Mouse (Mus musculus): ENCODE results near the gene Slco3a1. TPM values are rescaled to one million over a fixed set of nuclear protein-coding genes. Genes with fewer than 3 reads are reported as not detected.
A peak's percentile ranks its signal among the peaks of the same experiment; 100 is the strongest.

Gene Slco3a1
- polyA plus RNA-seq, 1 experiment from 2014 or later: 42.8 TPM

- ATAC-seq (no peak), DNase-seq (ENCODE audit: low spot score) (no peak)
- 75% methylated on average over 5 of the region's 5 CpGs for WGBS
- Histone ChIP-seq H3K27me3 (replicated peaks; ENCODE audit: insufficient read depth, low read length) (no peaks in the 10 kb centered on the region), H3K4me2 (replicated peaks; ENCODE audit: low read depth, low read length) (no peak overlapping the region), H3K9ac (replicated peaks; ENCODE audit: low read depth) (no peak overlapping the region), H3K36me3 (ENCODE audit: insufficient read depth, low read length) (peaks cover 4% of the 10 kb centered on the region; the same call in 1 of the 2 replicates), H3K4me1 (ENCODE audit: insufficient read depth, low read depth, low read length) (no peaks in the 10 kb centered on the region), H3K9me3 (ENCODE audit: low read length) (no peaks in the 10 kb centered on the region), H3K27ac (ENCODE audit: low read length) (no peak overlapping the region), H3K4me3 (ENCODE audit: low read depth, low read length) (no peak overlapping the region)
- no peak for TF ChIP-seq CTCF (IDR thresholded peaks at IDR 0.05)
- TF ChIP-seq EP300 (IDR thresholded peaks at IDR 0.05): no peak
Measured at GRCm38 (mm10) chr7:74303081-74303480, 251.5 kb downstream of the Slco3a1 start.

GRCm38 (mm10) chr7:74286531-74286930 is 268.0 kb downstream of the Slco3a1 start:
- DNase-seq (ENCODE audit: low spot score): no peak
- Histone ChIP-seq H3K9ac (replicated peaks; ENCODE audit: low read depth) (no peak overlapping the region), H3K27me3 (replicated peaks; ENCODE audit: insufficient read depth, low read length) (no peaks in the 10 kb centered on the region), H3K4me2 (replicated peaks; ENCODE audit: low read depth, low read length) (no peak overlapping the region), H3K36me3 (ENCODE audit: insufficient read depth, low read length) (no peaks in the 10 kb centered on the region), H3K9me3 (ENCODE audit: low read length) (no peaks in the 10 kb centered on the region), H3K4me3 (ENCODE audit: low read depth, low read length) (no peak overlapping the region), H3K4me1 (ENCODE audit: insufficient read depth, low read depth, low read length) (no peaks in the 10 kb centered on the region), H3K27ac (ENCODE audit: low read length) (no peak overlapping the region)
- WGBS: 87% methylated on average over 4 of the region's 4 CpGs
- ATAC-seq: no peak
- TF ChIP-seq CTCF (IDR thresholded peaks at IDR 0.05): no peak
- no peak for TF ChIP-seq EP300 (IDR thresholded peaks at IDR 0.05)

- 59% methylated on average over 2 of the region's 2 CpGs for WGBS
- Histone ChIP-seq H3K4me1 (ENCODE audit: insufficient read depth, low read depth, low read length) (no peaks in the 10 kb centered on the region), H3K27ac (ENCODE audit: low read length) (no peak overlapping the region), H3K36me3 (ENCODE audit: insufficient read depth, low read length) (no peaks in the 10 kb centered on the region), H3K4me3 (ENCODE audit: low read depth, low read length) (no peak overlapping the region), H3K4me2 (replicated peaks; ENCODE audit: low read depth, low read length) (no peak overlapping the region), H3K9ac (replicated peaks; ENCODE audit: low read depth) (no peak overlapping the region), H3K27me3 (replicated peaks; ENCODE audit: insufficient read depth, low read length) (no peaks in the 10 kb centered on the region), H3K9me3 (ENCODE audit: low read length) (no peaks in the 10 kb centered on the region)
- 0 out of 2 replicates have a peak, but pooled peaks have one; percentile 26 for ATAC-seq
- TF ChIP-seq EP300 (IDR thresholded peaks at IDR 0.05): peak; percentile 33; the same call in 1 of the 2 replicates
- TF ChIP-seq CTCF (IDR thresholded peaks at IDR 0.05): no peak
- DNase-seq (ENCODE audit: low spot score): peak; percentile 68
Measured at GRCm38 (mm10) chr7:74280371-74280770, 274.2 kb downstream of the Slco3a1 start.

- H3K4me2 ChIP-seq (replicated peaks; ENCODE audit: low read depth, low read length): no peak overlapping the region
- H3K27me3 ChIP-seq (replicated peaks; ENCODE audit: insufficient read depth, low read length): no peaks in the 10 kb centered on the region
- H3K9me3 ChIP-seq (ENCODE audit: low read length): no peaks in the 10 kb centered on the region
- ATAC-seq (no peak), DNase-seq (ENCODE audit: low spot score) (no peak)
- no peak overlapping the region for H3K4me3 ChIP-seq (ENCODE audit: low read depth, low read length)
- no peak overlapping the region for H3K9ac ChIP-seq (replicated peaks; ENCODE audit: low read depth)
- H3K36me3 ChIP-seq (ENCODE audit: insufficient read depth, low read length): no peaks in the 10 kb centered on the region
- no peak overlapping the region for H3K27ac ChIP-seq (ENCODE audit: low read length)
- H3K4me1 ChIP-seq (ENCODE audit: insufficient read depth, low read depth, low read length): no peaks in the 10 kb centered on the region
- TF ChIP-seq EP300 (IDR thresholded peaks at IDR 0.05): no peak
- TF ChIP-seq CTCF (IDR thresholded peaks at IDR 0.05): no peak
- WGBS: 93% methylated on average over 3 of the region's 3 CpGs
Measured at GRCm38 (mm10) chr7:74279356-74279755, 275.2 kb downstream of the Slco3a1 start.

- no peak for ATAC-seq
Measured at GRCm38 (mm10) chr7:74270089-74270394, 284.5 kb downstream of the Slco3a1 start.

GRCm38 (mm10) chr7:74269283-74270088 is 285.1 kb downstream of the Slco3a1 start:
- ATAC-seq (no peak), DNase-seq (ENCODE audit: low spot score) (no peak)
- TF ChIP-seq EP300 (IDR thresholded peaks at IDR 0.05): no peak
- TF ChIP-seq CTCF (IDR thresholded peaks at IDR 0.05): no peak
- 58% methylated on average over 11 of the region's 11 CpGs for WGBS
- Histone ChIP-seq H3K4me2 (replicated peaks; ENCODE audit: low read depth, low read length) (no peak overlapping the region), H3K27ac (ENCODE audit: low read length) (no peak overlapping the region), H3K36me3 (ENCODE audit: insufficient read depth, low read length) (no peaks in the 10 kb centered on the region), H3K9ac (replicated peaks; ENCODE audit: low read depth) (no peak overlapping the region), H3K4me1 (ENCODE audit: insufficient read depth, low read depth, low read length) (no peaks in the 10 kb centered on the region), H3K9me3 (ENCODE audit: low read length) (no peaks in the 10 kb centered on the region), H3K4me3 (ENCODE audit: low read depth, low read length) (no peak overlapping the region), H3K27me3 (replicated peaks; ENCODE audit: insufficient read depth, low read length) (no peaks in the 10 kb centered on the region)

More at GRCm38 (mm10) chr7:74270089-74270394, 284.5 kb downstream of the Slco3a1 start:
- no peak overlapping the region for H3K4me2 ChIP-seq (replicated peaks; ENCODE audit: low read depth, low read length)
- H3K36me3 ChIP-seq (ENCODE audit: insufficient read depth, low read length): no peaks in the 10 kb centered on the region
- no peak overlapping the region for H3K9ac ChIP-seq (replicated peaks; ENCODE audit: low read depth)
- 68% methylated on average over 1 of the region's 1 CpGs for WGBS
- TF ChIP-seq CTCF (IDR thresholded peaks at IDR 0.05) (no peak), EP300 (IDR thresholded peaks at IDR 0.05) (no peak)
- no peak overlapping the region for H3K4me3 ChIP-seq (ENCODE audit: low read depth, low read length)
- H3K27ac ChIP-seq (ENCODE audit: low read length): no peak overlapping the region
- H3K4me1 ChIP-seq (ENCODE audit: insufficient read depth, low read depth, low read length): no peaks in the 10 kb centered on the region
- H3K27me3 ChIP-seq (replicated peaks; ENCODE audit: insufficient read depth, low read length): no peaks in the 10 kb centered on the region
- DNase-seq (ENCODE audit: low spot score): no peak
- no peaks in the 10 kb centered on the region for H3K9me3 ChIP-seq (ENCODE audit: low read length)

Data from lung, postnatal 0 days (tissue).